Mouse (Mus musculus): Measurements from ENCODE around the gene Otud5. TPM values are rescaled to one million over a fixed set of nuclear protein-coding genes. Genes with fewer than 3 reads are reported as not detected.

Otud5 gene
- polyA plus RNA-seq, 1 experiment from 2014 or later: 41.8 TPM

DNA sequence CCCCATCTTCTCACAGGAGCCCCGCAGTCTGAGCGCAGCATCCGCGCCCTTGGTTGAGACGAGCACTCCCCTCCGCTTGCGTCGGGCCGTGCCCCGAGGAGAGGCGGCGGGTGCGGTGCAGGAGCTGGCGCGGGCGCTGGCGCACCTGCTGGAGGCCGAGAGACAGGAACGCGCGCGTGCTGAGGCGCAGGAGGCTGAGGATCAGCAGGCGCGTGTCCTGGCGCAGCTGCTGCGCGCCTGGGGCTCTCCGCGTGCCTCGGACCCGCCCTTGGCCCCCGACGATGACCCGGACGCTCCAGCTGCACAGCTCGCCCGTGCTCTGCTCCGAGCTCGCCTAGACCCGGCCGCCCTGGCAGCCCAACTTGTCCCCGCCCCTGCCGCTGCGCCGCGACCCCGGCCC, 80.9 kb downstream of the Otud5 start:
- Histone ChIP-seq H3K27me3 (ENCODE audit: control insufficient read depth, insufficient read depth, low read depth, low read length) (no peaks in the 10 kb centered on the region), H3K9me3 (replicated peaks; ENCODE audit: control insufficient read depth, low read length, poor library complexity, severe bottlenecking) (no peaks in the 10 kb centered on the region)
- no peak; the same call in 1 of the 2 replicates for ATAC-seq

More for the DNA sequence above, 80.9 kb downstream of the Otud5 start:
- peak overlapping the region; percentile 70 for H3K9ac ChIP-seq (ENCODE audit: low read depth, low read length)
- peak overlapping the region; percentile 54 for H3K4me3 ChIP-seq (ENCODE audit: low read depth, low read length)
- peak overlapping the region; percentile 85 for H3K27ac ChIP-seq (ENCODE audit: low read length)
- peaks cover 4% of the 10 kb centered on the region for H3K36me3 ChIP-seq (ENCODE audit: control insufficient read depth, insufficient read depth, low read length)
- peaks cover 8% of the 10 kb centered on the region; the same call in 1 of the 2 replicates for H3K4me1 ChIP-seq (ENCODE audit: control insufficient read depth, insufficient read depth, low read length)
- H3K4me2 ChIP-seq (ENCODE audit: low read length): peak overlapping the region; percentile 67
- 25% methylated on average over 18 of the region's 48 CpGs for WGBS

MicroRNA genes within 50 kb of the gene (microRNA counts, 519-probe panel; counts per million panel counts)
- microRNA mmu-miR-1198: 2,444 counts per million, percentile 73 among the panel's probes with 10 or more counts

Small RNAs within 50 kb of the gene (microRNA-seq; reads per million reads assigned to microRNA genes)
- 51.6 reads per million, percentile 46 among the genes with 10 or more reads in this experiment for gene Mir1198

Other genes with a start within 250 kb of the Otud5 start
- gene Ccdc22, start 235.8 kb upstream of the Otud5 start, polyA plus RNA-seq (2015; fragmentation: Nextera tagmentation; extraction: Ambion mirVana): 29.8 and 30.9 TPM in 2 replicates
- 0.22 and 0.49 TPM in 2 replicates for gene Cacna1f, start 234.3 kb upstream of the Otud5 start, polyA plus RNA-seq (2015; fragmentation: Nextera tagmentation; extraction: Ambion mirVana)
- 197 and 246 TPM in 2 replicates for gene Syp, start 202.9 kb upstream of the Otud5 start, polyA plus RNA-seq (2015; fragmentation: Nextera tagmentation; extraction: Ambion mirVana)
- 1.5 and 1.9 TPM in 2 replicates for gene Prickle3, start 184.1 kb upstream of the Otud5 start, polyA plus RNA-seq (2015; fragmentation: Nextera tagmentation; extraction: Ambion mirVana)
- 13.9 and 18.3 TPM in 2 replicates for gene Plp2, start 170.0 kb upstream of the Otud5 start, polyA plus RNA-seq (2015; fragmentation: Nextera tagmentation; extraction: Ambion mirVana)
- 0.10 and 0.13 TPM in 2 replicates for gene Magix, start 160.1 kb upstream of the Otud5 start, polyA plus RNA-seq (2015; fragmentation: Nextera tagmentation; extraction: Ambion mirVana)
- 49.0 and 49.9 TPM in 2 replicates for gene Gpkow, start 144.2 kb upstream of the Otud5 start, polyA plus RNA-seq (2015; fragmentation: Nextera tagmentation; extraction: Ambion mirVana)
- gene Wdr45, start 127.0 kb upstream of the Otud5 start, polyA plus RNA-seq (2015; fragmentation: Nextera tagmentation; extraction: Ambion mirVana): 29.9 and 30.8 TPM in 2 replicates
- gene Gm45208, start 119.1 kb upstream of the Otud5 start, polyA plus RNA-seq (2015; fragmentation: Nextera tagmentation; extraction: Ambion mirVana): not detected in 2 replicates
- gene Praf2, start 112.9 kb upstream of the Otud5 start, polyA plus RNA-seq (2015; fragmentation: Nextera tagmentation; extraction: Ambion mirVana): 132 and 139 TPM in 2 replicates
- 71.6 and 76.4 TPM in 2 replicates for gene Ccdc120, start 90.5 kb upstream of the Otud5 start, polyA plus RNA-seq (2015; fragmentation: Nextera tagmentation; extraction: Ambion mirVana)
- 19.0 and 23.3 TPM in 2 replicates for gene Tfe3, start 78.8 kb upstream of the Otud5 start, polyA plus RNA-seq (2015; fragmentation: Nextera tagmentation; extraction: Ambion mirVana)
- gene Gripap1, start 51.6 kb upstream of the Otud5 start, polyA plus RNA-seq (2015; fragmentation: Nextera tagmentation; extraction: Ambion mirVana): 73.1 and 73.9 TPM in 2 replicates
- gene Kcnd1, start 19.1 kb upstream of the Otud5 start, polyA plus RNA-seq (2015; fragmentation: Nextera tagmentation; extraction: Ambion mirVana): 3.3 and 3.8 TPM in 2 replicates
- 23.6 and 27.2 TPM in 2 replicates for gene Pim2, start 36.9 kb downstream of the Otud5 start, polyA plus RNA-seq (2015; fragmentation: Nextera tagmentation; extraction: Ambion mirVana)
- 44.9 and 45.2 TPM in 2 replicates for gene Slc35a2, start 42.7 kb downstream of the Otud5 start, polyA plus RNA-seq (2015; fragmentation: Nextera tagmentation; extraction: Ambion mirVana)
- gene Pqbp1, start 57.9 kb downstream of the Otud5 start, polyA plus RNA-seq (2015; fragmentation: Nextera tagmentation; extraction: Ambion mirVana): 228 and 250 TPM in 2 replicates
- 166 and 167 TPM in 2 replicates for gene Timm17b, start 58.0 kb downstream of the Otud5 start, polyA plus RNA-seq (2015; fragmentation: Nextera tagmentation; extraction: Ambion mirVana)
- gene Gm10491, start 66.5 kb downstream of the Otud5 start, polyA plus RNA-seq (2015; fragmentation: Nextera tagmentation; extraction: Ambion mirVana): not detected in 2 replicates
- not detected in 2 replicates for gene Gm10490, start 68.2 kb downstream of the Otud5 start, polyA plus RNA-seq (2015; fragmentation: Nextera tagmentation; extraction: Ambion mirVana)
- gene Pcsk1n, start 78.5 kb downstream of the Otud5 start, polyA plus RNA-seq (2015; fragmentation: Nextera tagmentation; extraction: Ambion mirVana): 288 and 302 TPM in 2 replicates
- not detected in 2 replicates for gene Eras, start 87.2 kb downstream of the Otud5 start, polyA plus RNA-seq (2015; fragmentation: Nextera tagmentation; extraction: Ambion mirVana)
- 75.6 and 77.9 TPM in 2 replicates for gene Hdac6, start 106.5 kb downstream of the Otud5 start, polyA plus RNA-seq (2015; fragmentation: Nextera tagmentation; extraction: Ambion mirVana)
- gene Gata1, start 136.7 kb downstream of the Otud5 start, polyA plus RNA-seq (2015; fragmentation: Nextera tagmentation; extraction: Ambion mirVana): 0.18 and 0.19 TPM in 2 replicates
- gene Glod5, start 177.1 kb downstream of the Otud5 start, polyA plus RNA-seq (2015; fragmentation: Nextera tagmentation; extraction: Ambion mirVana): 0.56 and 0.58 TPM in 2 replicates
- 39.1 and 44.6 TPM in 2 replicates for gene Suv39h1, start 233.4 kb downstream of the Otud5 start, polyA plus RNA-seq (2015; fragmentation: Nextera tagmentation; extraction: Ambion mirVana)
- 0.12 and 0.19 TPM in 2 replicates for gene Was, start 249.1 kb downstream of the Otud5 start, polyA plus RNA-seq (2015; fragmentation: Nextera tagmentation; extraction: Ambion mirVana)